Mouse (Mus musculus): ENCODE results near the gene Tanc1. TPM values are rescaled to one million over a fixed set of nuclear protein-coding genes. Genes with fewer than 3 reads are reported as not detected.

Gene Tanc1
- polyA plus RNA-seq, 1 experiment from 2014 or later = 2.4 TPM

DNA sequence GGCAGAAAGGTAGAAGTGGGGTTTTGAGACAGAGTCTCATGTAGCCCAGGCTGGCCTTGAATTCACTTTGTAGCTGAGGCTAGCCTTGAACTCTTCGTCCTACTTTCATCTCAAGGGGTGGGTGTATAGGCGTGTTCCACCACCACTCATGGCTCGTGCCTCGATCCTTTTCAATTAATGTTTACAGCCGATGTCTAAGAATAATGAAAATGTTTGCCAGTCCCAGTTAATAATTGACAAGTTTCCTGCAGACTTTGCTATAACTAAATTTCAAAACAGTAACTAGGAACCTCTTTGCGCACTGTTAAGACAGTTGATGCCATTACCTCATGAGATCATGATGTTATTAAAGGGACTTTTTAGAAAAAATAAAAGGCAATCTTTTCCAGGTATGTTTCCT lies 13.6 kb upstream of the Tanc1 start:
- DNase-seq = no peak
- peak; percentile 28; the same call in 1 of the 2 replicates for ATAC-seq
- H3K9ac ChIP-seq (replicated peaks) = no peak overlapping the region
- peak overlapping the region; percentile 51; the same call in 1 of the 2 replicates for H3K4me2 ChIP-seq (ENCODE audit: low read depth, low read length)
- H3K27ac ChIP-seq (ENCODE audit: low read depth) = peak overlapping the region; percentile 61
- TF ChIP-seq EP300 (IDR thresholded peaks at IDR 0.05; ENCODE audit: low read depth) (no peak), CTCF (IDR thresholded peaks at IDR 0.05; ENCODE audit: low read depth) (no peak)
- 50% methylated on average over 6 of the region's 6 CpGs for WGBS (ENCODE audit: insufficient replicate concordance)
- no peaks in the 10 kb centered on the region for H3K27me3 ChIP-seq (ENCODE audit: insufficient read depth, low read length)
- peaks cover 12% of the 10 kb centered on the region for H3K4me1 ChIP-seq (ENCODE audit: insufficient read depth)
- no peak overlapping the region for H3K4me3 ChIP-seq (ENCODE audit: low read depth, low read length)
- no peaks in the 10 kb centered on the region for H3K36me3 ChIP-seq (replicated peaks; ENCODE audit: insufficient read depth, low read length)
- H3K9me3 ChIP-seq (ENCODE audit: low read length) = no peaks in the 10 kb centered on the region

- ATAC-seq = no peak
- 20% methylated on average over 4 of the region's 4 CpGs for WGBS (ENCODE audit: insufficient replicate concordance)
These were observed 12.9 kb upstream of the Tanc1 start for GRCm38 (mm10) chr2:59598894-59599293.

DNA sequence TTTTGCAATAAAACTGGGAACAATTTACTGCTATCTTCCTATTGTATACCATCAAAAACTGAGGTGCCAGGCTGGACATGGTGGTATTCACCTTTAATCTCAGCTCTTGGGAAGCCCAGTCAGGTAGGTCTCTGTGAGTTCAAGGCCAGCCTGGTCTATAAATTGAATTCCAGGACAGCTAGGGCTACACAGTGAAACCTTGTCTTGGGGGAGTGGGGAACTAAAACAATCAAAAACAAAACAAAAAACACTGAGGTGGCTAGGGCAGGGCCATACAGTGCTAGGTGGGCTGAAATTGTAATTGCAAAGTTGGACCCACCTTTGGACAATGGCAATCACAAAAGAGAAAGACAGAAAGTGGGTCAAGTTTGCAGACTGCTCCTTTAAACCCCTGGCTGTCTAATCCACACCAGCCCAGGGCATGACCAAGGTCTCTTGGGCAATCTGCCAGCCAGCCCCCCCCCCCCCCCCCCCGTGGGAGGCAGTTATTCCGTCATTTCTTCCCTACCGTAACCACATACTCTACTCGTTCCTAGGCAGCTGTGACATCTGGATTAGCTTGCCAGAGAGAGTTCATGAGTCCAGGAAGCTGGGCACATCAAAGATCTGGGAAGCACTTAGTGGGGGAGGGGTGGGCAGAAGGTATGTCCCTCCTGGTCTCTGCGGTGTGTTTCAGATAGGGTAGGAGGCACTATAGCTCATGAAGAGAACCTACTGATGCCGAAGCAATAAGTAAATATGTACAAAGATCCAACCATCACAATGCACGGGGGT lies 12.3 kb upstream of the Tanc1 start:
- Histone ChIP-seq H3K27me3 (ENCODE audit: insufficient read depth, low read length) (no peaks in the 10 kb centered on the region), H3K9ac (replicated peaks) (peak overlapping the region; percentile 26; the same call in 1 of the 2 replicates), H3K4me3 (ENCODE audit: low read depth, low read length) (peak overlapping the region; percentile 20; the same call in 1 of the 2 replicates), H3K9me3 (ENCODE audit: low read length) (no peaks in the 10 kb centered on the region), H3K36me3 (replicated peaks; ENCODE audit: insufficient read depth, low read length) (no peaks in the 10 kb centered on the region), H3K27ac (ENCODE audit: low read depth) (peak overlapping the region; percentile 61), H3K4me2 (ENCODE audit: low read depth, low read length) (peak overlapping the region; percentile 51), H3K4me1 (ENCODE audit: insufficient read depth) (peaks cover 12% of the 10 kb centered on the region)
- ATAC-seq (peak; percentile 89), DNase-seq (peak; percentile 68)
- 14% methylated on average over 6 of the region's 7 CpGs for WGBS (ENCODE audit: insufficient replicate concordance)
- TF ChIP-seq EP300 (IDR thresholded peaks at IDR 0.05; ENCODE audit: low read depth) (no peak), CTCF (IDR thresholded peaks at IDR 0.05; ENCODE audit: low read depth) (no peak)

More at GRCm38 (mm10) chr2:59598894-59599293, 12.9 kb upstream of the Tanc1 start:
- no peak for DNase-seq
- peak overlapping the region; percentile 51 for H3K4me2 ChIP-seq (ENCODE audit: low read depth, low read length)
- H3K4me3 ChIP-seq (ENCODE audit: low read depth, low read length) = peak overlapping the region; percentile 20; the same call in 1 of the 2 replicates
- peak overlapping the region; percentile 61 for H3K27ac ChIP-seq (ENCODE audit: low read depth)
- no peaks in the 10 kb centered on the region for H3K36me3 ChIP-seq (replicated peaks; ENCODE audit: insufficient read depth, low read length)
- peaks cover 12% of the 10 kb centered on the region for H3K4me1 ChIP-seq (ENCODE audit: insufficient read depth)
- no peaks in the 10 kb centered on the region for H3K9me3 ChIP-seq (ENCODE audit: low read length)
- H3K9ac ChIP-seq (replicated peaks) = peak overlapping the region; percentile 26; the same call in 1 of the 2 replicates
- TF ChIP-seq CTCF (IDR thresholded peaks at IDR 0.05; ENCODE audit: low read depth) (no peak), EP300 (IDR thresholded peaks at IDR 0.05; ENCODE audit: low read depth) (no peak)
- H3K27me3 ChIP-seq (ENCODE audit: insufficient read depth, low read length) = no peaks in the 10 kb centered on the region

DNA sequence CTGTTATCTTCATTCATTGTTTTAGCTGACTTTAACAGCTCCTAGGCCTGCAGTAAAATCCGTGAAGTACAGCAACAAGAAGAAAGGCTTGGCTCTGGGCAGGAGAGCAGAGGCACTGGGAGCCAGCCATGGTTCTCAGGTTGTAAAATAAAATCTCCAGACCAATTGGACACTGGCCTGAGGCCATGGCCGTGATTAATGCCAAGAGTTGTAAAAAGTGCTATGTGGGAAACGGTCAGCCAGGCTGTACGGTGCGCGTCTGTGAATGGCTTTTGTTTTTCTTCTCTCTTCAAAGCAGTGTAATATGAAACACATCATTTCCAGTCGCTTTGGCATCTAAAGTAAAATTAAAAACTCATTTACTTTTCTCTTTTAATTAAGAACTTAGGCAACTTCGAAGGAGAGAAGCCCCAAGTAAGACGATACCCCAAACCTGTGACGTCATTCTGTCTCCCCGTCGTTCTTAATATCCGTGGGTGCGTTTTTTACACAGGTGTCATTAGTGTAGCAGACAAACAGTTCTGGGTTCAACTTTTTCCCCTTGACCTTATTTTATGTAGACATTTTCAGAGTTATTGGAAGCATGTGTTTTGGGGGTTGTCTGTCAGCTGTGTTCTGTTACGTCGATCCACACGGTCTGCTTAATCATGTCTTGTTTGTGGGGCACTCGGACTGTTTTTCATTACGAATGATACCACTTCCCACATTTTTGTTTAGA lies 11.6 kb upstream of the Tanc1 start:
- DNase-seq (no peak), ATAC-seq (no peak)
- Histone ChIP-seq H3K4me3 (ENCODE audit: low read depth, low read length) (no peak overlapping the region), H3K9me3 (ENCODE audit: low read length) (no peaks in the 10 kb centered on the region), H3K9ac (replicated peaks) (no peak overlapping the region), H3K27ac (ENCODE audit: low read depth) (0 out of 2 replicates have a peak overlapping the region, but pooled peaks have one; percentile 32), H3K4me2 (ENCODE audit: low read depth, low read length) (no peak overlapping the region; the same call in 1 of the 2 replicates), H3K27me3 (ENCODE audit: insufficient read depth, low read length) (no peaks in the 10 kb centered on the region), H3K36me3 (replicated peaks; ENCODE audit: insufficient read depth, low read length) (no peaks in the 10 kb centered on the region), H3K4me1 (ENCODE audit: insufficient read depth) (peaks cover 12% of the 10 kb centered on the region)
- WGBS (ENCODE audit: insufficient replicate concordance) = 81% methylated on average over 19 of the region's 19 CpGs
- TF ChIP-seq CTCF (IDR thresholded peaks at IDR 0.05; ENCODE audit: low read depth) = no peak
- TF ChIP-seq EP300 (IDR thresholded peaks at IDR 0.05; ENCODE audit: low read depth) = no peak

DNA sequence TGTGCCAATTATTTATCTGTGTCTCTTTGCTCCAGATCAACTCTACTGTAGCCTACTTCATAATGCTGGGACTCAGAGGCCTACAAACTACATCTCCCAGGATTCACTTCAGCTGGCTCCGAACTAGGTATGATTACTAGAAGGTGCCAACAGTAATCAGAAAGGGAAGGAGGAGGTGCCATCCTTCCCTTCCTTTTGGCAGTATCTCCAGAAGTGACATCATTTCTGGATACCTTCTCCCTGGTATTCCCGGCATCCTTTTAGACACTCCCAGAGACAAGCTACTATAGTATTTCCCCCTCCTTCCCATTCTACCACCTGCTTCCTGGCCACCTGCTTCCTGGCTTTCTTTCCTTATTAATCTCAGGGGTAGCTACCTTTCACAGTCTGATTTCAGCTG lies 10.9 kb upstream of the Tanc1 start:
- no peak overlapping the region for H3K9ac ChIP-seq (replicated peaks)
- TF ChIP-seq EP300 (IDR thresholded peaks at IDR 0.05; ENCODE audit: low read depth) = no peak
- TF ChIP-seq CTCF (IDR thresholded peaks at IDR 0.05; ENCODE audit: low read depth) = no peak
- H3K27ac ChIP-seq (ENCODE audit: low read depth) = no peak overlapping the region
- 66% methylated on average over 2 of the region's 2 CpGs for WGBS (ENCODE audit: insufficient replicate concordance)
- H3K4me2 ChIP-seq (ENCODE audit: low read depth, low read length) = no peak overlapping the region
- DNase-seq (no peak), ATAC-seq (no peak)
- no peaks in the 10 kb centered on the region for H3K36me3 ChIP-seq (replicated peaks; ENCODE audit: insufficient read depth, low read length)
- H3K27me3 ChIP-seq (ENCODE audit: insufficient read depth, low read length) = no peaks in the 10 kb centered on the region
- peaks cover 12% of the 10 kb centered on the region for H3K4me1 ChIP-seq (ENCODE audit: insufficient read depth)
- H3K4me3 ChIP-seq (ENCODE audit: low read depth, low read length) = no peak overlapping the region
- H3K9me3 ChIP-seq (ENCODE audit: low read length) = no peaks in the 10 kb centered on the region

DNA sequence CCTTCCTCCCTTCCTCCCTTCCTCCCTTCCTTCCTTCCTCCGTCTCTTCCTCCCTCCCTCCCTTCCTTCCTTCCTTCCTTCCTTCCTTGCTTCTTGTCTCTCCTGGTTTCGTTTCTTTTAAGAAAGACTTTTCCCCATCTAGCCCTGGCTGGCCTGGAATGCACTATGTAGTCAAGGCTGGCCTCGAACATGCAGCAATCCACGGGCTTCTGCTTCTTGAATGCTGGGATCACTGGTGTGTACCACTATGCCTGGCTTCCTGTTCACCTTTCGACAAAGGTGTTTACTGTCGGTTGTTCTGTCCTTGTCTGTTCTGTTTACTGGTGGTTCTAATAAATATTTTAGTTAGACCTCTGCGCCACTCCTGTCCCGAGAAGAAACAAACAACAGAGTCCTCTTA lies 10.4 kb upstream of the Tanc1 start:
- H3K9ac ChIP-seq (replicated peaks) = no peak overlapping the region
- TF ChIP-seq CTCF (IDR thresholded peaks at IDR 0.05; ENCODE audit: low read depth) (no peak), EP300 (IDR thresholded peaks at IDR 0.05; ENCODE audit: low read depth) (no peak)
- H3K27ac ChIP-seq (ENCODE audit: low read depth) = no peak overlapping the region
- no peak for DNase-seq
- H3K9me3 ChIP-seq (ENCODE audit: low read length) = no peaks in the 10 kb centered on the region
- H3K4me1 ChIP-seq (ENCODE audit: insufficient read depth) = peaks cover 12% of the 10 kb centered on the region
- H3K4me3 ChIP-seq (ENCODE audit: low read depth, low read length) = no peak overlapping the region
- WGBS (ENCODE audit: insufficient replicate concordance) = 73% methylated on average over 8 of the region's 8 CpGs
- no peak overlapping the region for H3K4me2 ChIP-seq (ENCODE audit: low read depth, low read length)
- H3K36me3 ChIP-seq (replicated peaks; ENCODE audit: insufficient read depth, low read length) = no peaks in the 10 kb centered on the region
- ATAC-seq = no peak
- no peaks in the 10 kb centered on the region for H3K27me3 ChIP-seq (ENCODE audit: insufficient read depth, low read length)
